Mouse (Mus musculus) ES-E14 (cell line): ENCODE data around the gene Prtg.

Experiments used
- HCFC1 ChIP-seq: IDR thresholded peaks from 2 replicates; pipeline ENCODE4 v1.6.1; 2012; ENCODE audit warnings: low read length, inconsistent platforms, borderline replicate concordance; ENCODE audit not compliant: insufficient read depth
- MAFK ChIP-seq: IDR thresholded peaks from 2 replicates; pipeline ENCODE4 v1.6.1; 2014; ENCODE audit warnings: mild to moderate bottlenecking, low read depth, low read length, inconsistent platforms; ENCODE audit not compliant: insufficient read depth
- ZC3H11A ChIP-seq: IDR thresholded peaks from 2 replicates; pipeline ENCODE4 v1.6.1; 2012; ENCODE audit warnings: low read depth, mild to moderate bottlenecking, inconsistent platforms, low read length, borderline replicate concordance
- ZNF384 ChIP-seq: IDR thresholded peaks from 2 replicates; pipeline ENCODE4 v1.6.1; 2012; ENCODE audit warnings: low read depth, low read length, inconsistent platforms

DNA sequence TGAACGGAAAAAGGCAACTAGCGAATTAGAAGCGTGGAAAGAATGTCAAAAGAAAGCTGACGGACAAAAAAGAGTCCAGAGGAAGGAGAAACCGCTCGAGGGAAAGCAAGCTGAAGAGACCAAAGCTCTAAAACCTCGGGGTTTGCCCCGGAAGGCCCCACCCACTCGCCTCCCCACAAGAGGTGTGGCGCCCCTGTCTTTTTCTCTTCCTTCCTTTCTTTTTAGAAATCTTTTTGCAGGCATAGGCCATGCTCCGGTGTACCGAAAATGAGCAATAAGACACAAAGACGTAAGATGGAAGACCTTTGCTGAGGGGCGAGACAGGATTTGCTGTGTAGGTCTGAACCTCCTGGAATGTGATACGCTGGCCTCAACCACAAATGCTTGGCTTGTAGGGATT, 155.3 kb downstream of the Prtg start:
- TF ChIP-seq HCFC1 (no peak), ZNF384 (no peak), MAFK (no peak), ZC3H11A (no peak)
